Mouse (Mus musculus): ENCODE results near the gene Snap25.

- TF ChIP-seq CTCF (IDR thresholded peaks at IDR 0.05; ENCODE audit: borderline replicate concordance, insufficient read depth, low read depth, low read length) (no peak), POLR2A (IDR thresholded peaks at IDR 0.05; ENCODE audit: borderline replicate concordance, insufficient read depth, low read length) (no peak)
Measured at GRCm38 (mm10) chr2:136691681-136692080, 21.6 kb upstream of the Snap25 start.

Measured in cerebellum, adult 2 months (tissue).